Mouse (Mus musculus) kidney, postnatal 0 days (tissue): ENCODE data around the gene Nhsl2. TPM values are rescaled to one million over a fixed set of nuclear protein-coding genes. Genes with fewer than 3 reads are reported as not detected.

Source experiments
- ATAC-seq: fragments of 200-750 bp; cut with Nextera tagmentation; replicated peaks from 2 replicates; pipeline ENCODE4 v1.8.0; 2017; ENCODE audit warnings: low read depth, moderate number of reproducible peaks, moderate TSS enrichment, moderate library complexity; ENCODE audit not compliant: low FRiP score
- DNase-seq: peaks from one replicate; pipeline ENCODE4 v3.0.0-alpha.2; 2016; ENCODE audit warnings: low spot score
- H3K27ac ChIP-seq: fragments of 300-500 bp; sonication (generic); 2 replicates; pipeline ENCODE4 v1.5.1; 2014; ENCODE audit warnings: mild to moderate bottlenecking
- H3K27me3 ChIP-seq: fragments of 300-500 bp; sonication (generic); 2 replicates; pipeline ENCODE4 v1.6.1; 2014; ENCODE audit warnings: low read length, mixed read lengths; ENCODE audit not compliant: insufficient read depth
- H3K36me3 ChIP-seq: fragments of 300-500 bp; sonication (generic); 2 replicates; pipeline ENCODE4 v1.6.1; 2014; ENCODE audit warnings: low read length, mixed read lengths; ENCODE audit not compliant: insufficient read depth
- H3K4me1 ChIP-seq: fragments of 300-500 bp; sonication (generic); replicated peaks from 2 replicates; pipeline ENCODE4 v1.6.1; 2014; ENCODE audit warnings: antibody characterized with exemption, low read length, mixed read lengths; ENCODE audit not compliant: insufficient read depth
- H3K4me2 ChIP-seq: fragments of 300-500 bp; sonication (generic); 2 replicates; pipeline ENCODE4 v1.6.1; 2014; ENCODE audit warnings: mild to moderate bottlenecking, low read length, moderate library complexity, mixed read lengths
- H3K4me3 ChIP-seq: fragments of 300-500 bp; sonication (generic); replicated peaks from 2 replicates; pipeline ENCODE4 v1.5.1; 2014; ENCODE audit warnings: low read depth, low read length
- H3K9ac ChIP-seq: fragments of 300-500 bp; sonication (generic); 2 replicates; pipeline ENCODE4 v1.6.1; 2014; ENCODE audit warnings: low read depth, low read length
- H3K9me3 ChIP-seq: fragments of 300-500 bp; sonication (generic); replicated peaks from 2 replicates; pipeline ENCODE4 v1.6.1; 2016; ENCODE audit warnings: low read length, inconsistent platforms, mixed read lengths
- CTCF ChIP-seq: IDR thresholded peaks from 2 replicates; pipeline ENCODE4 v1.5.1; 2016; ENCODE audit warnings: antibody characterized with exemption, low read depth, mild to moderate bottlenecking, moderate library complexity
- WGBS: fragments of 180-500 bp; shearing (Covaris S2); extraction: QIAGEN DNeasy Blood & Tissue Kit; methylation state at CpG from one replicate; pipeline ENCODE4 v1.1.7; 2014; 5-methylcytosine and 5-hydroxymethylcytosine counted together
- polyA plus RNA-seq: library from polyadenylated mRNA; unstranded; fragments of >200 nt; fragmentation: Nextera tagmentation; extraction: Ambion mirVana; gene quantifications from 2 replicates; pipeline ENCODE4 v1.2.1, GENCODE M21; 2015

The Nhsl2 gene
- polyA plus RNA-seq, 1 experiment from 2014 or later, result 4.9 TPM

- Histone ChIP-seq H3K4me2 (no peak overlapping the region), H3K9ac (no peak overlapping the region), H3K36me3 (no peaks in the 10 kb centered on the region), H3K4me3 (no peak overlapping the region), H3K27ac (no peak overlapping the region), H3K27me3 (no peaks in the 10 kb centered on the region), H3K4me1 (no peaks in the 10 kb centered on the region), H3K9me3 (no peaks in the 10 kb centered on the region)
- ATAC-seq (no peak), DNase-seq (no peak)
- TF ChIP-seq CTCF, result no peak
- WGBS, result 93% methylated on average over 24 of the region's 24 CpGs
Measured at GRCm38 (mm10) chrX:102068811-102069540, 219.8 kb downstream of the Nhsl2 start.

GRCm38 (mm10) chrX:102070591-102071471 is 221.6 kb downstream of the Nhsl2 start, which contains the start of gene Rtl5:
TSS of gene Rtl5 (minus strand) at chrX:102071304.
- H3K4me3 ChIP-seq, result peak within 1 kb of the TSS; percentile 42
- no peaks in the 10 kb centered on the region for H3K9me3 ChIP-seq
- ATAC-seq (peak; percentile 80), DNase-seq (peak; percentile 84)
- no peaks in the 10 kb centered on the region for H3K4me1 ChIP-seq
- peak within 1 kb of the TSS; percentile 73 for H3K4me2 ChIP-seq
- H3K36me3 ChIP-seq, result no peaks in the 10 kb centered on the region
- H3K9ac ChIP-seq, result peak within 1 kb of the TSS; percentile 47
- peak within 1 kb of the TSS; percentile 50; the same call in 1 of the 2 replicates for H3K27ac ChIP-seq
- 28% methylated on average over 61 of the region's 61 CpGs for WGBS
- H3K27me3 ChIP-seq, result no peaks in the 10 kb centered on the region
- no peak for TF ChIP-seq CTCF

DNA sequence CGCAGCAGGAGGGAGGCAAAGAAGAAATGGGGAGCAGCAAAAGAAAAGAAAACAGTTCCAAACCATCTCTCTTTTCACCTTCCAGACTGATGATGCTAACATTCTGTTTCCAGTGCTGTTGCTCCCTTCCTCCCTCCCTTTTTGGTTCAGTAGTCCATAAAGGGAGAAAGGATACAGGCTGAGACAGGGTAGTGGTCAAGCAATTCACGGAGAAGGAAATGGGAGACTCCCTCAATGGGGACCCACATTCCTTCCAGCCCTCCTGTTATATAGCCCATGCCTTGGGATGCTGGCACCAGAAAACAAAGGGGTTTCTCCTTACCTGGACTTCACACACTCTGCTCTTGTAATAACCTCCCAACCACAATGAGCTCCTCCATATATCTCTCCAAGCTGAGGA is 222.3 kb downstream of the Nhsl2 start:
- ATAC-seq, result no peak
- H3K9me3 ChIP-seq, result no peaks in the 10 kb centered on the region
- peak overlapping the region; percentile 73 for H3K4me2 ChIP-seq
- no peak overlapping the region for H3K27ac ChIP-seq
- DNase-seq, result no peak
- H3K9ac ChIP-seq, result no peak overlapping the region
- peak overlapping the region; percentile 42; the same call in 1 of the 2 replicates for H3K4me3 ChIP-seq
- WGBS, result 33% methylated on average over 2 of the region's 2 CpGs
- no peaks in the 10 kb centered on the region for H3K36me3 ChIP-seq
- TF ChIP-seq CTCF, result no peak
- H3K4me1 ChIP-seq, result no peaks in the 10 kb centered on the region
- no peaks in the 10 kb centered on the region for H3K27me3 ChIP-seq

- Histone ChIP-seq H3K4me3 (no peak overlapping the region), H3K9ac (no peak overlapping the region), H3K9me3 (no peaks in the 10 kb centered on the region), H3K27ac (no peak overlapping the region), H3K4me1 (no peaks in the 10 kb centered on the region), H3K36me3 (no peaks in the 10 kb centered on the region), H3K27me3 (no peaks in the 10 kb centered on the region), H3K4me2 (no peak overlapping the region)
- ATAC-seq (no peak), DNase-seq (no peak)
- TF ChIP-seq CTCF, result no peak
- WGBS, result 91% methylated on average over 14 of the region's 14 CpGs
Measured at GRCm38 (mm10) chrX:102073605-102074325, 224.6 kb downstream of the Nhsl2 start.

GRCm38 (mm10) chrX:102074435-102074834 is 225.2 kb downstream of the Nhsl2 start:
- H3K4me2 ChIP-seq, result no peak overlapping the region
- no peak overlapping the region for H3K4me3 ChIP-seq
- H3K4me1 ChIP-seq, result no peaks in the 10 kb centered on the region
- no peaks in the 10 kb centered on the region for H3K36me3 ChIP-seq
- TF ChIP-seq CTCF, result no peak
- H3K27ac ChIP-seq, result peak overlapping the region; percentile 57; the same call in 1 of the 2 replicates
- DNase-seq (no peak), ATAC-seq (no peak)
- WGBS, result 87% methylated on average over 5 of the region's 5 CpGs
- H3K9me3 ChIP-seq, result no peaks in the 10 kb centered on the region
- H3K9ac ChIP-seq, result no peak overlapping the region
- no peaks in the 10 kb centered on the region for H3K27me3 ChIP-seq

- H3K4me1 ChIP-seq, result no peaks in the 10 kb centered on the region
- DNase-seq (no peak), ATAC-seq (peak; percentile 34; the same call in 1 of the 2 replicates)
- no peaks in the 10 kb centered on the region for H3K9me3 ChIP-seq
- no peak overlapping the region for H3K9ac ChIP-seq
- 62% methylated on average over 4 of the region's 4 CpGs for WGBS
- H3K4me2 ChIP-seq, result no peak overlapping the region
- H3K27me3 ChIP-seq, result no peaks in the 10 kb centered on the region
- TF ChIP-seq CTCF, result no peak
- no peaks in the 10 kb centered on the region for H3K36me3 ChIP-seq
- H3K27ac ChIP-seq, result peak overlapping the region; percentile 57; the same call in 1 of the 2 replicates
- no peak overlapping the region for H3K4me3 ChIP-seq
Measured at GRCm38 (mm10) chrX:102075158-102075557, 226.0 kb downstream of the Nhsl2 start.
